Mouse (Mus musculus): Measurements from ENCODE around the gene 4632433K11Rik.
"Not testable (repeated sequence)": the region's sequence is repeated elsewhere in the genome, so short reads cannot be mapped to it uniquely, and the experiment has no call there.

4632433K11Rik gene

GRCm38 (mm10) chr7:5033818-5034217 is at the start of gene 4632433K11Rik:
Gene 4632433K11Rik (plus strand): TSS chr7:5034118.
- no peak for DNase-seq (ENCODE audit: low read depth in 1 of 2, low spot score in 2 of 2)

GRCm38 (mm10) chr7:4988250-4988649 is 45.7 kb upstream of the 4632433K11Rik start:
- no peak for DNase-seq (ENCODE audit: low read depth in 1 of 2, low spot score in 2 of 2)

DNA sequence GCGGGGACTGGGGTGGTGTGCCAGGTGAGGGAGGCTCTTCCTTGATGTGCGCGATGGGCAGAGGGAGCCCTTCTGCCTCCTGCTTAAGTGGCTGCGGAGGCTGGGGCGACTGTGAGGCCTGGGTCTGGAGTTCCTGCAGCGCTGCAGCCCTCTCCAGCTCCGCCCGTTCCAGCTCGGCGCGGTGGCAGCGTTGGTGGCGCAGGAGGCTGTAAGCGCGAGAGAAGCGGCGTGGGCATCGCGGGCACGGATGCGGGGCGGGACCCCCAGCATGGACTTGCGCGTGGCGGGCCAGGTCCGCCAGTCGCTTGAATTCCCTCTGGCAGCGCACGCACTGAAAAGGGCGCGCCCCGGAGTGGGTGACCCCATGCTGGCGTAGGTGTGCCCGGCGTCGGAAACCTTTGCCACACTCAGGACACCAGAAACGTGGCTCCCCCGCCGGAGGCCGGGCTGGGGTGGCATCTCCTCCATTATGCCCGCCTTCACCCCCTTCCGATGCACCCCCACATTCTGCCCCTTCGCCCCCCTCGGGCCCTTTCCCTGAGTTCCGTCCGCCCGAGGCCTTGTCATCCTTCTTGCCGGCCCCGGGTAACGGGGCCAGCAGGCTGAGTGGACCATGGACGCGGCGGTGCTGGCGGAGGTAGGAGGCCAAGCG is 40.4 kb upstream of the 4632433K11Rik start:
- DNase-seq (ENCODE audit: low read depth in 1 of 2, low spot score in 2 of 2), result no peak

DNA sequence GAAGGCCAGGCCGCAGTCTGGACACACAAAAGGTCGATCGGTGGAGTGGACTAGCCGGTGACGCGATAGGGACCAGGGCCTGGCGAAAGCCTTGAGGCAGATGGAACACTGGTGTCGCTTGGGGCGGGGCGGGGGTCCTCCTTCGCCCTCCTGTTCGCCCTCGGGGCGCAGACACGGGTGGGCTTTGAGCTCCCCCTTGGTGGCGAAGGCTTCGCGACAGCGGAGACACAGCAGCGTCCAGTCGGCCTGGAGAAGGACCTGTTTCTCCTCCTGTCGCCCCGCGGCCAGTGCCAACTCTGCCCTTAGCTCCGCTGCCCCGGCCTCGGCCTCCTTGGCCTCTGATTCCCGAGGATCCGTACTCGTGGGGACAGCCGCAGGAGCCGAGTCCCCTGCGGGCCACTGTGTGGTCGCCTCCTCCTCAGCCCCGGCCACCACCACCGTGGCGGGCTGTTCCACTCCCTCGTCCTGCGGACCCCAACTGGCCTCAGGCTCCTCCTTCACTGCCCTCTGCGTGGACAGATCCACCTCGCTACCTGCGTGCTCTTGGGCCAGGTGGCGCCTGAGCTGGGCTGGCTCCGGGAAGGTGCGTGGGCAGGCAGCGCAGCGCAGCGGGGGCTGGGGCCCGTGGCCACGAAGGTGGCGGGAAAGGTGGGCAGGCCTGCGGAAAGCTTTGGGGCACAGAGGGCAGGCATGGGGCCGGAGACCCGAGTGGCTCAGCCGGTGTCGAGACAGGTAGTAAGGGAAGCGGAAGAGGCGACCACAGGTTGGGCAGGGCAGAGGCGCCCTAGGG is 39.7 kb upstream of the 4632433K11Rik start:
- DNase-seq (ENCODE audit: low read depth in 1 of 2, low spot score in 2 of 2), result no peak

DNA sequence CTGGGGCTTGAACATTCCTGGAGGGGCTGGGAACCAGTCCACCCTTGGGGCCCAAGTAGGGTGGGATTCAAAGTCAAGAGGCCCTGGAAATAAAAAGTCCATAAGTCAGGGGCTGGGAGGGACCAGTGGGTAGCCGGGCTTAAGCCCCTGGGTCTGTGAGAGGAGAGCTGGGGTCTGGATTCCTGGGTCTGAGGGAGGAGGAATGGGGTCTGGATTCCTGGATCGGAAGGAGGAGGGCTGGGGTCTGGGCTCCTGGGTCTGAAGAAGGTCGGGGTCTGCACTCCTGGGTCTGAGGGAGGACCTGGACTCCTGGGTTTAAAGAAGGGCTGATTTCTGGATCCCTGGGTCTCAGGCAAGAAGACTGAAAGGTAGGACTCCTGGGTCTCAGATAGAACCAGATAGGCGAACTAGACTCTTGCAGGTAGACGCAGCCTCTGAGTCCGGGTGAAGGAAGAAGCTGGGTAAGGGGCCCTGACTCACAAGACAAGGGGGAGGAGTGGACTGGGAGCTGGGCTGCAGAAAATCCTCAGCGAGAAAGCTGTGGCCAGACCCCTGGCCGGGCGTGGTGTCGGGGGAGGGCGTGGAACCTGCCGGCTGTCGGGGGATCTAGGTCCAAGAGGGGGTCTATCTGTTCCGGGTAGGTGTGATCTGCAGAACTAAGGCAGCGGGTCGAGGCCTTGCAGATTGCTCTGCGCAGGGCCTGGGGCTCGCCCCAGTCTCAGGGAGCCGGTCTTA is 38.5 kb upstream of the 4632433K11Rik start:
- no peak for DNase-seq (ENCODE audit: low read depth in 1 of 2, low spot score in 2 of 2)

GRCm38 (mm10) chr7:4996003-4996895 is 37.7 kb upstream of the 4632433K11Rik start, which contains the start of gene Zfp579:
Gene Zfp579 (minus strand): TSS chr7:4996158.
- DNase-seq (ENCODE audit: low read depth in 1 of 2, low spot score in 2 of 2), result peak in 1 of 2 experiments; percentile 22

DNA sequence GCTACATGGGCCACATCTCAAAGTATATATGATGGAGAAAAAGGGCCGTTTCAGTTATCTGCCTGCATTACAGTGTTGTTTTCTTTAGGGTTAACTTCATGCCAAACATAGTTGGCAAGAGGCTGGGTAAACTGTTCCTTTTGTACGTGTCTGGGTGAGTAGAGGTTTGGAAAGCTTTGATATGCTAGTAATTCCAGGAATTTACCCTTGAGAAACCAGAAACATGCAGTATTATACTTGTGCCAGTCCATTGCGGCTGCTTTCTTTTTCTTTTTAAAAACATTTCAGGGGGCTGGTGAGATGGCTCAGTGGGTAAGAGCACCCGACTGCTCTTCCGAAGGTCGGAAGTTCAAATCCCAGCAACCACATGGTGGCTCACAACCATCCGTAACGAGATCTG is 37.0 kb upstream of the 4632433K11Rik start:
- DNase-seq (ENCODE audit: low read depth in 1 of 2, low spot score in 2 of 2), result no peak

DNA sequence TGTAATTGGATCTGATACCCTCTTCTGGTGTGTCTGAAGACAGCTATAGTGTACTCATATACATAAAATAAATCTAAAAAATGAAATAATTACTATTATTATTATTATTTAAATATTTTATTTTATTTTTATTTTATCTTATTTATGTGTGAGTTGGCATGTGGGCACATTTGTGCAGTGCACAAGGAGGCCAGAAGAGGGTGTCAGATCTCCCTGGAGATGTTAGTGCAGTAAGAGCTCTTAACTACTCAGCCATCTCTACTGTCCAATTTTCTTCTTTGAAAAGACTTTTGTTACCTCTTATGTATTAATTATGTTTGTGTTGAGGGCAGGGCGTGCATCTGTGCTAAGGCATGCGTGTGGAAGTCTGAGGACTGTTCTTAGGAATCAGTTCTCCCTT is 34.0 kb upstream of the 4632433K11Rik start:
- DNase-seq (ENCODE audit: low read depth in 1 of 2, low spot score in 2 of 2), result no peak

- not testable (repeated sequence) for DNase-seq (ENCODE audit: low read depth in 1 of 2, low spot score in 2 of 2)
Measured at GRCm38 (mm10) chr7:5002876-5003275, 31.0 kb upstream of the 4632433K11Rik start.

DNA sequence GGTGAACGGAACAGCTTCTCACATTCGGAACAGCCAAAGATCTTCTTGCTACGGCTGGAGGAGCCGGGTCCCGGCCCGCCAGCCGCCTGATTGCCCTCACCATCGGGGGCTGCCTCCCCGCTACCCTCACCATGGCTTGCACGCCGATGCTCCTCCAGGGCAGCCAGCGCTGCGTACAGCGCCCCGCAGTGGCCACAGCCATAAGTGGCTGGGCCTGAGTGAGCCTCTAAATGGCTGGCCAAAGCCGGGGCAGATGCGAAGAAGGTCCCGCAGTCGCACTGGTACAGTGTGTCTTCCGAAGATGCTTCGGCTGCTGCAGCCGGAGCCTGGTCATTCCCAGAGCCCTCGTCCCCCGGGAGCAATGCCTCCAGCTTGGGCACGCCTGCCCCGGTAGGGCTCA is 25.7 kb upstream of the 4632433K11Rik start:
- no peak for DNase-seq (ENCODE audit: low read depth in 1 of 2, low spot score in 2 of 2)

- no peak for DNase-seq (ENCODE audit: low read depth in 1 of 2, low spot score in 2 of 2)
Measured at GRCm38 (mm10) chr7:5012681-5013513, 21.0 kb upstream of the 4632433K11Rik start.

DNA sequence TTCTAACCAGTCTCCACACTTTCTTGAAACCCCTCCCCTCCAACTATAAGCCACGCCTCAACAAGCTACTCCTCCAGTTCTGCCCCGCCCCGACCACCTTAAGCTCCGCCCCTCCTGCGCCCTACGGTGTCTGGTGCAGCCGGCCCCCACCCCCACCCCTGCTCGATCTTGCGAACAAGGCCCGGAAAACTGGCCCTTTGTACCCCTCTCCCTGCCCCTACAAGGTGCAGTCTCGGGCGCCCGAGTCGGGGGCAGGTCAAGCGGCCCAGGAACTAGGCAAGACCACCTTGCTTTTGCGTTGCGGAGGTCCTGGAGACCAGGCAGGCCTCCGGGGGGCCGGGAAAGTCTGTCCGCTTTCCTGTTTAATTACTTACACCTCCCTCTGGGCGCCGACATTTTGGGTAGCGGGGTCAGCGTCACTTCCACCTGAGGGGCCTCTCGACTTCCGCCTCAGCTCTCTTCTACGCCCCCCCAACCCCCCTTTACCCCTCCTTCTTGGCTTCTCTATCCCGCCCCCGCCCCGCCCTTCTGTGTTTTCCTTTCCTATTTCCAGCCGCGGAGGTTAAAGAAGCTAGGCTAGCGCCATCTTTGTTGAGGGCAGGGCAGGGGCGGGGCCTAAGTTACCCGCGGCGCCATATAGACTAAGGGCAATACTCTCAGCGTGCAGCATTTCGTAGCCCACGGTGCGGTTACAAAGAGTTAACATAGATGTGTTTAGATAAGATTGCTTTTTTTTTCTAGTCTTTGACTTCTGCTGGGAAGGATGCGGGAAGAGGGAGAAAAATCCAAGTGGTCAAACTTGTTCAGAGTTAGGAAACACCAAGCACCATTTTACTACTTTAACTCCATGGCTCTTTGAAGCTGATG is 19.4 kb upstream of the 4632433K11Rik start, which contains the start of the genes Zfp524 and Fiz1:
Gene Zfp524 (plus strand): TSS at position 165 of the 867 bp plus-strand sequence.
Gene Fiz1 (minus strand): TSS at position 447 of the 867 bp plus-strand sequence.
- peak; percentile 88 to 96 for DNase-seq (ENCODE audit: low read depth in 1 of 2, low spot score in 2 of 2)

- peak; percentile 56 to 81 for DNase-seq (ENCODE audit: low read depth in 1 of 2, low spot score in 2 of 2)
Measured at GRCm38 (mm10) chr7:5015118-5016001, 18.6 kb upstream of the 4632433K11Rik start, which contains the start of gene Gm44973. Gene Gm44973 (plus strand): TSS chr7:5015496.

DNA sequence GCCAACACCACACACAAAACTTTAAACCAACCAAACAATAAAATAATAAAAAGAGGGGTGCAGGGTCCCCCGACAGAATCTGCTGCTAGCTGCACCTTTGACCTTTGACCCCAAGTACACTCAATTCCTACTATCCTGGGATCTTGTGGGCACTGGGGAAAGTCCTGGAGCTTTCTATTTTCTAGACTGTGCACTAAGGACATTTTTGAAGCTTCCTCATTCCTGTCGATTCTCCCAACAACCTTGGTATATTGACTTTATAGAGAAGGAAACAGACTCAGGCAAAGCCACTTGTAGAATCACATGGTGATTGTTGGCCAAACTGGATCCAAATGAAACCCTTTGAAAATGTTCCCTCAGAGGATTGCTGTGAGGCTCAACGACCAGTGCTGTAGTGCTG is 17.9 kb upstream of the 4632433K11Rik start:
- no peak for DNase-seq (ENCODE audit: low read depth in 1 of 2, low spot score in 2 of 2)

- DNase-seq (ENCODE audit: low read depth in 1 of 2, low spot score in 2 of 2), result no peak
Measured at GRCm38 (mm10) chr7:5016920-5017319, 17.0 kb upstream of the 4632433K11Rik start.

GRCm38 (mm10) chr7:5017352-5017751 is 16.6 kb upstream of the 4632433K11Rik start:
- no peak for DNase-seq (ENCODE audit: low read depth in 1 of 2, low spot score in 2 of 2)

- DNase-seq (ENCODE audit: low read depth in 1 of 2, low spot score in 2 of 2), result no peak
Measured at GRCm38 (mm10) chr7:5017931-5018330, 16.0 kb upstream of the 4632433K11Rik start.

GRCm38 (mm10) chr7:5019576-5019975 is 14.3 kb upstream of the 4632433K11Rik start:
- not testable (repeated sequence) for DNase-seq (ENCODE audit: low read depth in 1 of 2, low spot score in 2 of 2)

Data from monocyte, adult 2 months (primary cell).